Mouse (Mus musculus): ENCODE data around the gene Ube2q2. TPM values are rescaled to one million over a fixed set of nuclear protein-coding genes. Genes with fewer than 3 reads are reported as not detected.
A peak's percentile ranks its signal among the peaks of the same experiment; 100 is the strongest.

The Ube2q2 gene
- total and polyA plus RNA-seq, 2 experiments from 2014 or later, result 24.7 to 35.5 TPM

DNA sequence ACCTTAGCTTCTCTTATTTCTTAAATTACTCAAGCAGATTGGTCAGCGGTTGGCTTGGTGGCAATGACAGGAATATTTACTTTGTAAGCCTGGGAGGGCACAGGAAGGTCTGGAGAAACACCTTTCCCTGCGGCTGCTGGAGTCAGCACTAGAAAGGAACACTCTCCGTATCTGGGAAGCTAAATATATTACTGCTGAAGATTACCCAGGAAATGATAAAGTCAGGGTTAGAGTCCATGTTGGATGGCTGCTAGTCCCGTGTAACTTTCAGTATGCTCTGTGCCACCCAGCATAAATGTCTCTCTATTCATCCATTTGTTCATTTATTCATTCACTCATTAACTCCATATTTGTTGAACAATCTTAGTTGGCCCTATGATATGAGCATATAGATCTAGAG, 11.5 kb upstream of the Ube2q2 start:
- no peak for TF ChIP-seq CTCF (IDR thresholded peaks at IDR 0.05; ENCODE audit: low read depth)

DNA sequence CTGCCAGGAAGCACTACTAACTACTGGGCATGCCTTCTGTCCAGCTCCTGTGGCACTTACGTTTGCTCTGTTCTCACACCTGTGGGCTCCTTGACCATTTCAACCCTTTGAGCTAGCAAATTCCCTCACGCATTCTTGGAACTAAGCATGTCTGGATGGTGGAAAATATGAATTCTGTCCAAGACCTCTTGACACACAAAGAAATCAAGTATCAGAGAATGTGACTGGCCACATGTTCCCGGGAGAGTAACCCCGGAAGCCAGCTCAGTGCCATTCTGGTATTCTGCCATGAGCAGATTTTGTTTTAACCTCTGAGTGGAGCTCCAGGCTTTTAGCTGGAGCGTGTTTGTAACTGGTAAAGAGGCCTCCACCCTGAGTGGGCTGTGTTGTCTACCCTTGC, 8.7 kb upstream of the Ube2q2 start:
- peak; percentile 51 for TF ChIP-seq CTCF (IDR thresholded peaks at IDR 0.05; ENCODE audit: low read depth)
- Histone ChIP-seq H3K27ac (no peak overlapping the region), H3K27me3 (ENCODE audit: insufficient read depth, low read length) (no peaks in the 10 kb centered on the region), H3K9ac (replicated peaks; ENCODE audit: low read length) (no peak overlapping the region), H3K4me3 (ENCODE audit: low read length) (no peak overlapping the region), H3K36me3 (ENCODE audit: insufficient read depth, low read length) (no peaks in the 10 kb centered on the region), H3K4me2 (ENCODE audit: low read depth, low read length) (no peak overlapping the region), H3K4me1 (ENCODE audit: insufficient read depth, low read length) (no peaks in the 10 kb centered on the region; the same call in 1 of the 2 replicates), H3K9me3 (ENCODE audit: low read length) (no peaks in the 10 kb centered on the region)
- 50% methylated on average over 5 of the region's 5 CpGs for WGBS
- DNase-seq (ENCODE audit: low spot score), result peak; percentile 43
- ATAC-seq, result no peak

More for the DNA sequence above, 11.5 kb upstream of the Ube2q2 start:
- Histone ChIP-seq H3K9ac (replicated peaks; ENCODE audit: low read length) (no peak overlapping the region), H3K9me3 (ENCODE audit: low read length) (no peaks in the 10 kb centered on the region), H3K4me2 (ENCODE audit: low read depth, low read length) (no peak overlapping the region), H3K4me3 (ENCODE audit: low read length) (no peak overlapping the region), H3K27ac (no peak overlapping the region), H3K36me3 (ENCODE audit: insufficient read depth, low read length) (no peaks in the 10 kb centered on the region), H3K4me1 (ENCODE audit: insufficient read depth, low read length) (no peaks in the 10 kb centered on the region; the same call in 1 of the 2 replicates), H3K27me3 (ENCODE audit: insufficient read depth, low read length) (no peaks in the 10 kb centered on the region)
- no peak for DNase-seq (ENCODE audit: low spot score)
- 86% methylated on average over 4 of the region's 4 CpGs for WGBS
- no peak for ATAC-seq

GRCm38 (mm10) chr9:55149499-55150278, 1.0 kb downstream of the Ube2q2 start:
- DNase-seq (ENCODE audit: low spot score) (peak; percentile 60), ATAC-seq (peak; percentile 81)
- Histone ChIP-seq H3K4me3 (ENCODE audit: low read length) (peak overlapping the region; percentile 93), H3K9me3 (ENCODE audit: low read length) (no peaks in the 10 kb centered on the region), H3K4me2 (ENCODE audit: low read depth, low read length) (peak overlapping the region; percentile 86), H3K27ac (peak overlapping the region; percentile 84), H3K27me3 (ENCODE audit: insufficient read depth, low read length) (no peaks in the 10 kb centered on the region), H3K36me3 (ENCODE audit: insufficient read depth, low read length) (no peaks in the 10 kb centered on the region), H3K9ac (replicated peaks; ENCODE audit: low read length) (peak overlapping the region; percentile 77), H3K4me1 (ENCODE audit: insufficient read depth, low read length) (peaks cover 13% of the 10 kb centered on the region)
- no peak for TF ChIP-seq CTCF (IDR thresholded peaks at IDR 0.05; ENCODE audit: low read depth)
- under 1% methylated on average over 69 of the region's 93 CpGs for WGBS

- DNase-seq (ENCODE audit: low spot score) (peak; percentile 34), ATAC-seq (no peak)
- Histone ChIP-seq H3K9me3 (ENCODE audit: low read length) (no peaks in the 10 kb centered on the region), H3K27ac (peak overlapping the region; percentile 84; the same call in 1 of the 2 replicates), H3K36me3 (ENCODE audit: insufficient read depth, low read length) (no peaks in the 10 kb centered on the region), H3K4me1 (ENCODE audit: insufficient read depth, low read length) (peaks cover 13% of the 10 kb centered on the region), H3K4me3 (ENCODE audit: low read length) (peak overlapping the region; percentile 93), H3K9ac (replicated peaks; ENCODE audit: low read length) (peak overlapping the region; percentile 77), H3K27me3 (ENCODE audit: insufficient read depth, low read length) (no peaks in the 10 kb centered on the region), H3K4me2 (ENCODE audit: low read depth, low read length) (peak overlapping the region; percentile 86)
- TF ChIP-seq CTCF (IDR thresholded peaks at IDR 0.05; ENCODE audit: low read depth), result no peak
- 1% methylated on average over 13 of the region's 13 CpGs for WGBS
Observed at GRCm38 (mm10) chr9:55150279-55150726, 1.6 kb downstream of the Ube2q2 start.

GRCm38 (mm10) chr9:55151096-55151495, 2.4 kb downstream of the Ube2q2 start:
- Histone ChIP-seq H3K4me2 (ENCODE audit: low read depth, low read length) (peak overlapping the region; percentile 86), H3K9ac (replicated peaks; ENCODE audit: low read length) (0 out of 2 replicates have a peak overlapping the region, but pooled peaks have one; percentile 17), H3K4me3 (ENCODE audit: low read length) (peak overlapping the region; percentile 93), H3K4me1 (ENCODE audit: insufficient read depth, low read length) (peaks cover 13% of the 10 kb centered on the region), H3K27ac (no peak overlapping the region), H3K27me3 (ENCODE audit: insufficient read depth, low read length) (no peaks in the 10 kb centered on the region), H3K36me3 (ENCODE audit: insufficient read depth, low read length) (no peaks in the 10 kb centered on the region), H3K9me3 (ENCODE audit: low read length) (no peaks in the 10 kb centered on the region)
- DNase-seq (ENCODE audit: low spot score) (no peak), ATAC-seq (no peak)
- no peak for TF ChIP-seq CTCF (IDR thresholded peaks at IDR 0.05; ENCODE audit: low read depth)

DNA sequence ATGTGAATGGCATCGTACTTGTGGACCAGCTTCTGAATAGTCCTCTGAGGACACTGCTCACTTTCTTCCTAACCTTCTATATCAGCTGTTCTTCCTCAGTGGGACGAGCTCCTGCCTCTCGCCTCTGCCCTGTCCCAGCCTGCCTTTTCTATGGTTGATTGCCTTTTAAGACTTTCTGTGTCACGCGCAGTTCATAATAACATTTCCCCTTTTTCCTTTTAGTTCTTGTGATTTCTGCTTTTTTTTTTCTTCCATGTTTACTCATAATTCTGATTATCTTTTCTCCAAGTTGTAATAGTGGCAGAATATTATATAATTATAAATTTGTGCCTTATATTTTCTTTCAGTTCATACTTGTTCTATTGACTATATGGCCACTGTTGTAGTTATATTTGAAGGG, 4.3 kb downstream of the Ube2q2 start:
- ATAC-seq, result no peak
- no peak for TF ChIP-seq CTCF (IDR thresholded peaks at IDR 0.05; ENCODE audit: low read depth)
- Histone ChIP-seq H3K4me1 (ENCODE audit: insufficient read depth, low read length) (peaks cover 13% of the 10 kb centered on the region), H3K4me2 (ENCODE audit: low read depth, low read length) (no peak overlapping the region), H3K4me3 (ENCODE audit: low read length) (no peak overlapping the region), H3K36me3 (ENCODE audit: insufficient read depth, low read length) (no peaks in the 10 kb centered on the region), H3K27me3 (ENCODE audit: insufficient read depth, low read length) (no peaks in the 10 kb centered on the region), H3K27ac (no peak overlapping the region), H3K9ac (replicated peaks; ENCODE audit: low read length) (no peak overlapping the region), H3K9me3 (ENCODE audit: low read length) (no peaks in the 10 kb centered on the region)
- WGBS, result 82% methylated on average over 5 of the region's 5 CpGs
- DNase-seq (ENCODE audit: low spot score), result no peak
